Mouse (Mus musculus) MEL (cell line): ENCODE measurements around the gene Rbfox2. TPM values are rescaled to one million over a fixed set of nuclear protein-coding genes. Genes with fewer than 3 reads are reported as not detected.

Experiments
- DNase-seq: peaks from one replicate; pipeline ENCODE4 v3.0.0; 2011; ENCODE audit warnings: low read depth, low spot score
- H3K27ac ChIP-seq: 2 replicates; pipeline ENCODE4 v1.5.1; 2012; ENCODE audit warnings: low read depth, mild to moderate bottlenecking, control low read depth, low read length, moderate library complexity; ENCODE audit not compliant: control insufficient read depth
- H3K27me3 ChIP-seq, 2 experiments: fragments of 150-350 bp in 1 of 2; sonication (generic) in 1 of 2; 2 replicates each; pipeline ENCODE4 v1.6.1; 2012; ENCODE audit warnings: low read length in 2 of 2, mild to moderate bottlenecking in 2 of 2, improper control_type of control experiment in 1 of 2, moderate library complexity in 1 of 2; ENCODE audit not compliant: insufficient read depth in 2 of 2, control insufficient read depth in 1 of 2
- H3K36me3 ChIP-seq, 2 experiments: 2 replicates each; pipeline ENCODE4 v1.6.1; 2012 to 2014; ENCODE audit warnings: low read length in 2 of 2, improper control_type of control experiment in 1 of 2, inconsistent platforms in 1 of 2, mild to moderate bottlenecking in 1 of 2; ENCODE audit not compliant: insufficient read depth in 2 of 2, control insufficient read depth in 1 of 2
- H3K4me1 ChIP-seq, 2 experiments: fragments of 150-350 bp in 1 of 2; sonication (generic) in 1 of 2; 2 replicates each; pipeline ENCODE4 v1.6.1; 2012; ENCODE audit warnings: low read length in 2 of 2, improper control_type of control experiment in 1 of 2, mild to moderate bottlenecking in 1 of 2; ENCODE audit not compliant: insufficient read depth in 2 of 2, control insufficient read depth in 1 of 2
- H3K4me3 ChIP-seq, 2 experiments: fragments of 150-350 bp in 1 of 2; sonication (generic) in 1 of 2; 2 replicates each; pipeline ENCODE4 v1.5.1; 2012; ENCODE audit warnings: low read depth in 2 of 2, low read length in 2 of 2, mild to moderate bottlenecking in 2 of 2, moderate library complexity in 2 of 2, control low read depth in 1 of 2, improper control_type of control experiment in 1 of 2; ENCODE audit not compliant: control insufficient read depth in 1 of 2, insufficient read depth in 1 of 2
- H3K79me2 ChIP-seq: 2 replicates; pipeline ENCODE4 v1.6.1; 2012; ENCODE audit warnings: mild to moderate bottlenecking, low read length, moderate library complexity; ENCODE audit not compliant: control insufficient read depth, poor library complexity, insufficient read depth
- H3K9ac ChIP-seq: 2 replicates; pipeline ENCODE4 v1.6.1; 2012; ENCODE audit warnings: low read depth, mild to moderate bottlenecking, control low read depth, low read length, moderate library complexity; ENCODE audit not compliant: control insufficient read depth, poor library complexity, severe bottlenecking
- H3K9me3 ChIP-seq: fragments of 150-350 bp; sonication (generic); replicated peaks from 2 replicates; pipeline ENCODE4 v1.6.1; 2012; ENCODE audit warnings: mild to moderate bottlenecking, low read length, improper control_type of control experiment, moderate library complexity; ENCODE audit not compliant: insufficient read depth
- CHD2 ChIP-seq: IDR thresholded peaks from 2 replicates; pipeline ENCODE4 v1.6.1; 2011; ENCODE audit warnings: low read length, improper control_type of control experiment
- CTCF ChIP-seq, 3 experiments: IDR thresholded peaks in 2 of 3; conservative IDR thresholded peaks in 1 of 3; 2 replicates each; pipeline ENCODE4 v1.5.1; 2011 to 2012; ENCODE audit warnings: low read length in 3 of 3, low read depth in 2 of 3, mild to moderate bottlenecking in 2 of 3, improper control_type of control experiment in 1 of 3, inconsistent platforms in 1 of 3, mixed read lengths in 1 of 3, moderate library complexity in 1 of 3; ENCODE audit not compliant: control insufficient read depth in 1 of 3, insufficient read depth in 1 of 3, poor library complexity in 1 of 3, severe bottlenecking in 1 of 3
- E2F4 ChIP-seq: IDR thresholded peaks from 2 replicates; pipeline ENCODE4 v1.6.1; 2011; ENCODE audit warnings: low read depth, low read length, improper control_type of control experiment, borderline replicate concordance
- EP300 ChIP-seq, 2 experiments: IDR thresholded peaks; 2 replicates each; pipeline ENCODE4 v1.6.1; 2011; ENCODE audit warnings: improper control_type of control experiment in 2 of 2, low read length in 2 of 2, low read depth in 1 of 2, mild to moderate bottlenecking in 1 of 2
- GABPA ChIP-seq: IDR thresholded peaks from 2 replicates; pipeline ENCODE4 v1.6.1; 2012; ENCODE audit warnings: low read depth, mild to moderate bottlenecking, inconsistent platforms, low read length, improper control_type of control experiment, moderate library complexity
- GATA1 ChIP-seq: IDR thresholded peaks from 2 replicates; pipeline ENCODE4 v1.6.1; 2011; ENCODE audit warnings: low read depth, low read length, improper control_type of control experiment
- MAX ChIP-seq: IDR thresholded peaks from 2 replicates; pipeline ENCODE4 v1.6.1; 2011; ENCODE audit warnings: low read length, improper control_type of control experiment
- MEF2A ChIP-seq: IDR thresholded peaks from 2 replicates; pipeline ENCODE4 v1.6.1; 2014; ENCODE audit warnings: low read depth, mild to moderate bottlenecking, inconsistent platforms, low read length, improper control_type of control experiment; ENCODE audit not compliant: poor library complexity, insufficient replicate concordance, severe bottlenecking; ENCODE audit errors: extremely low read depth
- MYC ChIP-seq: IDR thresholded peaks from 2 replicates; pipeline ENCODE4 v1.6.1; 2011; ENCODE audit warnings: low read depth, mild to moderate bottlenecking, low read length, improper control_type of control experiment, moderate library complexity
- POLR2AphosphoS5 ChIP-seq: IDR thresholded peaks from 2 replicates; pipeline ENCODE4 v1.6.1; 2012; ENCODE audit warnings: low read depth, borderline replicate concordance, mild to moderate bottlenecking, inconsistent platforms, low read length, moderate library complexity, mixed read lengths
- RAD21 ChIP-seq: IDR thresholded peaks from 2 replicates; pipeline ENCODE4 v1.6.1; 2011; ENCODE audit warnings: mild to moderate bottlenecking, low read depth, low read length, improper control_type of control experiment
- SIN3A ChIP-seq: IDR thresholded peaks from 2 replicates; pipeline ENCODE4 v1.6.1; 2012; ENCODE audit warnings: low read length, improper control_type of control experiment, inconsistent platforms
- TAL1 ChIP-seq: IDR thresholded peaks from 2 replicates; pipeline ENCODE4 v1.6.1; 2012; ENCODE audit warnings: mild to moderate bottlenecking, inconsistent platforms, low read length, moderate library complexity, mixed read lengths
- TCF12 ChIP-seq: IDR thresholded peaks from 2 replicates; pipeline ENCODE4 v1.6.1; 2014; ENCODE audit warnings: low read depth, mild to moderate bottlenecking, inconsistent platforms, low read length, improper control_type of control experiment, moderate library complexity
- UBTF ChIP-seq: IDR thresholded peaks from 2 replicates; pipeline ENCODE4 v1.6.1; 2012; ENCODE audit warnings: low read depth, mild to moderate bottlenecking, inconsistent platforms, low read length, improper control_type of control experiment, moderate library complexity, borderline replicate concordance; ENCODE audit not compliant: insufficient read depth
- USF1 ChIP-seq: IDR thresholded peaks from 2 replicates; pipeline ENCODE4 v1.6.1; 2014; ENCODE audit warnings: low read depth, mild to moderate bottlenecking, inconsistent platforms, low read length, improper control_type of control experiment, moderate library complexity
- ZC3H11A ChIP-seq: IDR thresholded peaks from 2 replicates; pipeline ENCODE4 v1.6.1; 2012; ENCODE audit warnings: low read depth, mild to moderate bottlenecking, inconsistent platforms, low read length, improper control_type of control experiment
- ZKSCAN1 ChIP-seq: IDR thresholded peaks from 2 replicates; pipeline ENCODE4 v1.6.1; 2012; ENCODE audit warnings: low read depth, mild to moderate bottlenecking, inconsistent platforms, low read length, improper control_type of control experiment, moderate library complexity
- ZMIZ1 ChIP-seq: IDR thresholded peaks from 2 replicates; pipeline ENCODE4 v1.6.1; 2012; ENCODE audit warnings: low read depth, mild to moderate bottlenecking, inconsistent platforms, low read length, improper control_type of control experiment, moderate library complexity
- ZNF384 ChIP-seq: IDR thresholded peaks from 2 replicates; pipeline ENCODE4 v1.6.1; 2012; ENCODE audit warnings: low read depth, mild to moderate bottlenecking, inconsistent platforms, low read length, improper control_type of control experiment
- polyA plus RNA-seq, 2 experiments: library from polyadenylated mRNA; stranded (reverse) in 1 of 2; unstranded in 1 of 2; fragments of >175 nt in 1 of 2; fragments of >200 nt in 1 of 2; gene quantifications; 2 replicates each; pipeline versions ENCODE4 v1.2.1 to v1.2.4; 2012; ENCODE audit warnings: low replicate concordance in 2 of 2, low read depth in 1 of 2; ENCODE audit not compliant: insufficient read length in 2 of 2, insufficient read depth in 1 of 2, missing spikeins in 1 of 2
- total RNA-seq: library from RNA; depleted of rRNA; stranded (reverse); fragments of 300-350 nt; gene quantifications from 2 replicates; pipeline ENCODE4 v1.2.3, GENCODE M21; 2012

Rbfox2 gene
- total and polyA plus RNA-seq, 3 experiments = 3.4 to 6.0 TPM; not detected in 1

DNA sequence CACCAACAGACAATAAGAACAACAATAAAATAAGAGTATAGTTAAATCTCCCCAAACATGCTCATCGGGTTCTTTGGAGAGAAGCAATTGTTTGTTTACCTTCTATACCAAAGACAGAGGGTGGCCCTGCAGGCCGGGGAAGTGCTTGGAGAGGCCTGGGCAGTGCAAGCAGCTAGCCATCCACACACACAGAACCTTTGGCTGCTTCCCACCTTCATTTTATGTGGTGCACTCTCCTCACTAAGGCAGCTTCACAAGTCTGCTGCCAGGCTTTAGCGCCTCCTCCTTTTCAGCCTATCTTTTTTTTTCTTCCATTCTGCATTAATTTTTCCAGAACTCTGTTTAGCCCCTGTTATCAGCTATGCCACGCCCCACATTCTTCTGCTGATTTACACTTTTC, 165.1 kb downstream of the Rbfox2 start:
- H3K36me3 ChIP-seq = no peaks in the 10 kb centered on the region
- no peaks in the 10 kb centered on the region for H3K27me3 ChIP-seq
- no peaks in the 10 kb centered on the region for H3K9me3 ChIP-seq
- H3K27ac ChIP-seq = no peak overlapping the region
- TF ChIP-seq CHD2 (no peak), SIN3A (no peak), MAX (no peak), GABPA (no peak), CTCF (IDR thresholded peaks at IDR 0.05 in 2 of 3, conservative IDR thresholded peaks at IDR 0.05 in 1 of 3; ENCODE audit: control insufficient read depth in 1 of 3, insufficient read depth in 1 of 3, low read depth in 2 of 3, low read length in 3 of 3, poor library complexity in 1 of 3, severe bottlenecking in 1 of 3) (no peak), USF1 (no peak), TCF12 (no peak), MYC (no peak)
- TF ChIP-seq, all 39 proteins: peak for 0
- H3K4me3 ChIP-seq = no peak overlapping the region
- no peaks in the 10 kb centered on the region for H3K79me2 ChIP-seq
- no peaks in the 10 kb centered on the region for H3K4me1 ChIP-seq
- no peak for DNase-seq
- no peak overlapping the region for H3K9ac ChIP-seq

DNA sequence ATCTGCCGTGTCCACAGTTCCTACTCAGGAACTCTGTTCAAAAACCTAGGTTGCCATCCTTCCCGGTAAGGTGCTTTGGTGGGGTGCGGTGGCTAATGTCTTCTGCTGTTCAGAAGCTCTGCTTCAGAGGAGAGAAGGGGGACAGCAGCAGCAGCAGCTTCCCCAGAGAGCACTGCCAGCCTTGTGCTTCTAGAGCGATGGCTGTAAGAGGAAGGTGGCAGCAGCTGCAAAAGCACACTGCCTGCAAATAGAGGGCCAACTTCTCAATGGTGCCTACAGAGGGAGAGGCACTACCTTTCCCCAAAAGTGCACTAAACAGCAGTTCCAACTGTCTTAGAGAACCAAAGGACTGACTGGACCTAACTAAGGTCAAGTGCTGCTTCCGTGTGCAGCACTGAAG, 168.5 kb downstream of the Rbfox2 start:
- H3K4me1 ChIP-seq = no peaks in the 10 kb centered on the region
- TF ChIP-seq POLR2AphosphoS5 (no peak), RAD21 (no peak), GATA1 (no peak), ZNF384 (no peak), GABPA (no peak), CTCF (IDR thresholded peaks at IDR 0.05 in 2 of 3, conservative IDR thresholded peaks at IDR 0.05 in 1 of 3; ENCODE audit: control insufficient read depth in 1 of 3, insufficient read depth in 1 of 3, low read depth in 2 of 3, low read length in 3 of 3, poor library complexity in 1 of 3, severe bottlenecking in 1 of 3) (no peak), E2F4 (no peak), TCF12 (no peak), TAL1 (no peak), ZKSCAN1 (no peak), MAX (no peak), ZC3H11A (no peak), ZMIZ1 (no peak), MEF2A (no peak), UBTF (no peak), EP300 (IDR thresholded peaks at IDR 0.05; ENCODE audit: low read depth in 1 of 2, low read length in 2 of 2) (no peak)
- TF ChIP-seq, all 39 proteins: peak for 0
- H3K36me3 ChIP-seq = no peaks in the 10 kb centered on the region
- H3K4me3 ChIP-seq = no peak overlapping the region
- no peak for DNase-seq
- H3K9me3 ChIP-seq = no peaks in the 10 kb centered on the region
- H3K27ac ChIP-seq = no peak overlapping the region
- no peaks in the 10 kb centered on the region for H3K79me2 ChIP-seq
- H3K27me3 ChIP-seq = no peaks in the 10 kb centered on the region
- H3K9ac ChIP-seq = no peak overlapping the region
